In the genomic region with DNA sequence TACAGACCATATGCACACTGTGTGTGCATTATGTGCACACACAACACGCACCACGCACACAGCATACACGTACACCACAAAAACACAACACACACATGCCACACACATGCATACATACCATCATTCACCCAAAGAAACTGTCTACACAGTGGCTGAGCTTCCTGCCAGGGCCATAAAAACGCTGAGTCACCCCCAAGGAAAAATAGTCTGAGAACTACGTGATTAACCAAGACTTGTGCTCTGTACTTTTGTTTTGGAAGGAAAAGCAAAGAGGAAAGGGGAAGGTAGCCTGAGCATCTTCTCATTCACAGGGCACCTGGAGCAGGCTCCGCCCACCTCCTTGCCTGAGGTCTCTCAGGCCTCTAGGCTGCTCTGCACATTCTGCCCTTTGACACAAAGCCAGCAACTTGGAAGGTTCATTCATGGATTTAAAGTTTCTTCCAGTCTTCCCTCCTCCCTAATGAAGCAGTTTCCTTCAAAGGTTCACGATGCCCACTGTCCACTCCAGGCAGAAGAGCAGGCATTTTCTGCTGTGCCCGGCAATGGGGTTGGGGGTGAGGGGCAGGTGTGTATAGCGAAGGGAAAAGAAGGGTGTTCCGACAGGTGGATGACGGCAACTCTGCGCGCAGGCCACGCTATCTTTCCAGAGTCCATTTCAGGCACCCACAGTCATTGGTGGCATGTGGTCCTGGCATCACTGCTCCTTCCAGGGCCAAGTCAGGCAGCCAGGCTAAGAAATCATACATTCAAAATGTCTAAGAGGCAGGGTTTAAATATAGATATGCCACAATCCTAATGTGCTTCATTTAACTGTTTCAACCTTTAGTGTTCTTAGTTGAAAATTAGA, we compare ENCODE assay signal across 9 mouse cellular contexts.
DNase-seq lines count a peak whose midpoint lies in the region; ATAC-seq and TF ChIP-seq lines count a peak whose summit lies in the region.
"Had no signal": no experiment of that assay in that cellular context is flagged by ENCODE, and none has a peak within 500 bp of the region (broad histone marks: within the 10 kb centered on the region; RNA-seq: fewer than 3 reads in every experiment).

No protein-coding gene starts in this region.

- no peak overlapping the region for H3K4me2 ChIP-seq in liver, postnatal 0 days (ENCODE audit: low read depth, low read length)
- H3K4me2 ChIP-seq: embryonic facial prominence, embryonic 15.5 days had no signal

- 73% methylated on average over 14 of the region's 14 CpGs for WGBS in lung, adult 2 months
- 68% methylated on average over 14 of the region's 14 CpGs for WGBS in liver, postnatal 0 days (ENCODE audit: insufficient replicate concordance)

- H3K4me3 ChIP-seq in lung, adult 2 months (replicated peaks; ENCODE audit: extremely low read depth, low read depth, low read length): no peak overlapping the region
- H3K4me3 ChIP-seq in embryonic fibroblast, embryonic 13.5 days (ENCODE audit: insufficient read depth, low read length): no peak overlapping the region
- H3K4me3 ChIP-seq in liver, postnatal 0 days (ENCODE audit: low read depth, low read length): no peak overlapping the region
- H3K4me3 ChIP-seq: embryonic facial prominence, embryonic 15.5 days had no signal

- peak; percentile 18 for DNase-seq in cerebellum, adult 9-10 months
- no peak for DNase-seq in cerebellum, adult 8-10 months
- DNase-seq in lung, adult 2 months: peak; percentile 9
- DNase-seq in lung, postnatal 14 days: no peak
- DNase-seq in liver, postnatal 0 days: no peak
- no peak for DNase-seq in frontal cortex, postnatal 25 days (ENCODE audit: low spot score in 2 of 2)

- H3K9ac ChIP-seq in liver, postnatal 0 days (replicated peaks): no peak overlapping the region
- H3K9ac ChIP-seq: embryonic facial prominence, embryonic 15.5 days had no signal

- H3K36me3 ChIP-seq in liver, postnatal 0 days (replicated peaks; ENCODE audit: insufficient read depth, low read length): no peaks in the 10 kb centered on the region
- H3K36me3 ChIP-seq: embryonic facial prominence, embryonic 15.5 days had no signal

- H3K27ac ChIP-seq in embryonic fibroblast, embryonic 13.5 days (ENCODE audit: insufficient read depth, low read length): peak overlapping the region; percentile 77
- H3K27ac ChIP-seq in liver, postnatal 0 days (ENCODE audit: low read depth): no peak overlapping the region
- H3K27ac ChIP-seq: embryonic facial prominence, embryonic 15.5 days had no signal

- no peak for TF ChIP-seq POLR2A in lung, adult 2 months (IDR thresholded peaks at IDR 0.05; ENCODE audit: borderline replicate concordance, extremely low read depth, low read depth, low read length)
- no peak for TF ChIP-seq POLR2A in embryonic fibroblast, embryonic 13.5 days (IDR thresholded peaks at IDR 0.05; ENCODE audit: low read depth, low read length)

- TF ChIP-seq CTCF in lung, adult 2 months (IDR thresholded peaks at IDR 0.05; ENCODE audit: insufficient read depth, low read length): no peak
- no peak for TF ChIP-seq CTCF in embryonic fibroblast, embryonic 13.5 days (IDR thresholded peaks at IDR 0.05; ENCODE audit: borderline replicate concordance, insufficient read depth, low read length)
- no peak for TF ChIP-seq CTCF in liver, postnatal 0 days (IDR thresholded peaks at IDR 0.05; ENCODE audit: low read depth)

- H3K4me1 ChIP-seq in lung, adult 2 months (ENCODE audit: control insufficient read depth, insufficient read depth, low read length): peaks cover 17% of the 10 kb centered on the region
- peaks cover 20% of the 10 kb centered on the region for H3K4me1 ChIP-seq in embryonic fibroblast, embryonic 13.5 days (ENCODE audit: control insufficient read depth, insufficient read depth, low read length)
- peaks cover 9% of the 10 kb centered on the region for H3K4me1 ChIP-seq in liver, postnatal 0 days (ENCODE audit: insufficient read depth)

- no peak for TF ChIP-seq EP300 in liver, postnatal 0 days (IDR thresholded peaks at IDR 0.05; ENCODE audit: low read depth)

- no peaks in the 10 kb centered on the region for H3K27me3 ChIP-seq in liver, postnatal 0 days (ENCODE audit: insufficient read depth, low read length)
- H3K27me3 ChIP-seq: embryonic facial prominence, embryonic 15.5 days had no signal

- peak; percentile 47; the same call in 1 of the 2 replicates for ATAC-seq in megakaryocyte-erythroid progenitor cell, adult 5-6 weeks (replicated peaks; ENCODE audit: low FRiP score, low TSS enrichment, poor library complexity, severe bottlenecking)
- no peak for ATAC-seq in liver, postnatal 0 days

- H3K9me3 ChIP-seq in liver, postnatal 0 days (ENCODE audit: low read length): no peaks in the 10 kb centered on the region
- H3K9me3 ChIP-seq: embryonic facial prominence, embryonic 15.5 days had no signal

Comparison
In these comparisons a context has a peak if more than half of its experiments do, and no peak if none do; other contexts are left out.
1. DNase-seq: peak in cerebellum, adult 9-10 months (single experiment) and lung, adult 2 months (single experiment); none in cerebellum, adult 8-10 months (single experiment), lung, postnatal 14 days (single experiment), liver, postnatal 0 days (single experiment) and frontal cortex, postnatal 25 days (0 of 2).